Mouse (Mus musculus) T-cell, adult 2 months (primary cell): ENCODE measurements around the gene Ctcfl.
A peak's percentile ranks its signal among the peaks of the same experiment; 100 is the strongest.

Source experiments
- DNase-seq: peaks from one replicate; pipeline ENCODE4 v3.0.0; 2022; ENCODE audit warnings: low spot score

The Ctcfl gene

GRCm38 (mm10) chr2:173048041-173048745 lies 71.1 kb downstream of the Ctcfl start:
- DNase-seq, result no peak

GRCm38 (mm10) chr2:173047471-173047870 lies 71.9 kb downstream of the Ctcfl start:
- no peak for DNase-seq

- peak; percentile 79 for DNase-seq
These were observed 72.6 kb downstream of the Ctcfl start for GRCm38 (mm10) chr2:173046582-173047297.

- no peak for DNase-seq
These were observed 74.9 kb downstream of the Ctcfl start for GRCm38 (mm10) chr2:173044198-173044970.
